Mouse (Mus musculus): ENCODE data around the gene Trim23. TPM values are rescaled to one million over a fixed set of nuclear protein-coding genes. Genes with fewer than 3 reads are reported as not detected.

Gene Trim23
- 0.84 and 0.92 TPM in 2 replicates for polyA plus RNA-seq (2012)

GRCm38 (mm10) chr13:104178650-104179121 lies at the start of gene Trim23:
Trim23 (plus strand) TSS chr13:104178797.

GRCm38 (mm10) chr13:104177796-104178649 lies 574 bp upstream of the Trim23 start, which contains the start of gene Trappc13:
Trappc13 (minus strand) TSS chr13:104178469.

GRCm38 (mm10) chr13:104228384-104229066 lies 49.9 kb downstream of the Trim23 start, which contains the start of the genes Cenpk and Ppwd1:
Cenpk (plus strand) TSS chr13:104228611.
Ppwd1 (minus strand) TSS chr13:104228843.

Other genes starting within 250 kb of the Trim23 start
- 13.3 and 15.0 TPM in 2 replicates for gene Nln, start 69.2 kb upstream of the Trim23 start, polyA plus RNA-seq (2012)
- gene Sgtb, start 69.1 kb upstream of the Trim23 start, polyA plus RNA-seq (2012), result 0.17 TPM in 1 of 2 replicates, not detected in the other
- 1.9 and 2.2 TPM in 2 replicates for gene Trappc13, start 328 bp upstream of the Trim23 start, polyA plus RNA-seq (2012)
- 1.5 and 4.7 TPM in 2 replicates for gene Cenpk, start 49.8 kb downstream of the Trim23 start, polyA plus RNA-seq (2012)
- gene Ppwd1, start 50.0 kb downstream of the Trim23 start, polyA plus RNA-seq (2012), result 4.4 and 7.1 TPM in 2 replicates
- 0.19 and 0.22 TPM in 2 replicates for gene Adamts6, start 109.0 kb downstream of the Trim23 start, polyA plus RNA-seq (2012)

All from megakaryocyte-erythroid progenitor cell, adult 5 weeks (primary cell).